In the genomic region with DNA sequence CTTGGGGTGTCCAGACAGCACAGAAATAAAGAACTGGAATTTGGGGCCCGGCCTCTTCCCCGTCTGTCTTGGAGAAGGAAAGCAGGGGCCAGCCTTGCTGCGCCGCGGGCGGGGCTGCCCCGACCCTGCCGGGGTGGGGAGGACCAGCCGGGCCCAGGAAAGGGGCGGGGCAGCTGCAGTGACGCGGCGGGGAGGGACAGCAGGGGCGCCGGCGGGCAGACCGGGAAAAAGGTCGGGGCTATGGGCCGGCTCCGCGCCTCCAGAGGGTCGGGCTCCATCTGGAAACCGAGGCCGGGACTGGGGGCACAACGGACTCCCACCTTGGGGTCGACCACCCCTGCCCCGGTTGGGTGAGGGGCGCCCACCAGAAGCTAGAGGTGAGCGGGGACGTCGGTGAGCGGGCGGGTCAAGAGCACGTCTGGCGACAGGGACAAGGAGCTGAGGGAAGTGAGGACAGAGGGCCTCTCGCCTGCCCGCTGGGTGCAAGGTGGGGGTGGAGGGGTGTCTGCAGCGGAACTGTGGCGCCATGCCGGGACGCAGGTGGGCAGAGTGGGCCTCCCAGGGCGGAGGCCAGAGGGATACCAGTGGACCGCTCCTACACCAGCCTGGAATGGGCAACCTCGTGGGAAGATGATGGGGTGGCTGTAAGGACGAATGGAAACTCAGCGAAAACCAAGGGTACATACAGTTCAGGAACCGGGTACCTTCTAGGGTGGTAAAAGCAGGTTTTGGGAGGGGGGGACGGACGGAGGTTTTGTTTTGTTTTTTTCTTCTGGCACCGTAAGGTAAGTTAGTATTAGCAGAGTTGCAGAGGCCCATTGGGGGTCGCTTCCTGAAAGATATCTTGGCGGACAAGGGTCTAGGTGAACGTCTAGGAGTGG, we compare ENCODE assay signal across 8 mouse cellular contexts. TPM values are rescaled to one million over a fixed set of nuclear protein-coding genes. Genes with fewer than 3 reads are reported as not detected.
DNase-seq lines count a peak whose midpoint lies in the region; ATAC-seq lines count a peak whose summit lies in the region.

A gene (plus strand): TSS at position 162 of the 881 bp plus-strand sequence.

- intact Hi-C loops in heart, postnatal 25 days (cut with DNase I), result loop anchor here (2.0 kb wide), 2 partner anchors 19 to 129 kb away; no protein-coding TSS in a partner anchor

- H3K27ac ChIP-seq in forebrain, embryonic 11.5 days (ENCODE audit: low read depth, low read length), result no peak within 1 kb of the TSS
- H3K27ac ChIP-seq in lung, embryonic 16.5 days (ENCODE audit: low read length), result peak within 1 kb of the TSS; percentile 81

- peaks cover 24% of the 10 kb centered on the region for H3K4me1 ChIP-seq in forebrain, embryonic 11.5 days (replicated peaks; ENCODE audit: control insufficient read depth, insufficient read depth, low read length)
- H3K4me1 ChIP-seq in lung, embryonic 16.5 days (replicated peaks; ENCODE audit: control insufficient read depth, insufficient read depth, low read length), result peaks cover 26% of the 10 kb centered on the region

- H3K9me3 ChIP-seq in forebrain, embryonic 11.5 days (ENCODE audit: control insufficient read depth, low read length), result no peaks in the 10 kb centered on the region
- no peaks in the 10 kb centered on the region for H3K9me3 ChIP-seq in lung, embryonic 16.5 days (ENCODE audit: control insufficient read depth, low read length)

- H3K27me3 ChIP-seq in forebrain, embryonic 11.5 days (ENCODE audit: control insufficient read depth, insufficient read depth, low read length), result peaks cover 9% of the 10 kb centered on the region; the same call in 1 of the 2 replicates
- peaks cover 18% of the 10 kb centered on the region for H3K27me3 ChIP-seq in lung, embryonic 16.5 days (ENCODE audit: control insufficient read depth, insufficient read depth, low read depth, low read length)

- peak within 1 kb of the TSS; percentile 64 for H3K9ac ChIP-seq in forebrain, embryonic 11.5 days (ENCODE audit: low read length)
- H3K9ac ChIP-seq in lung, embryonic 16.5 days (ENCODE audit: low read length), result peak within 1 kb of the TSS; percentile 51

- peak; percentile 82 for DNase-seq in CD4-positive helper T cell, adult 2 months (ENCODE audit: low read depth, low spot score)
- peak; percentile 47 to 51 for DNase-seq in adrenal gland, postnatal 4 days (ENCODE audit: low spot score in 2 of 2)
- DNase-seq in forebrain, embryonic 11.5 days (ENCODE audit: low spot score), result peak; percentile 80
- peak; percentile 73 for DNase-seq in heart, postnatal 25 days (ENCODE audit: low spot score)
- no peak for DNase-seq in layer of hippocampus, adult 8-10 months (ENCODE audit: low spot score in 2 of 2)
- DNase-seq in ovary, postnatal 10 days (ENCODE audit: low spot score), result peak; percentile 44
- peak; percentile 73 to 75 for DNase-seq in urinary bladder, adult 18-20 months (ENCODE audit: low spot score in 2 of 2)

- WGBS in forebrain, embryonic 11.5 days, result under 1% methylated on average over 50 of the region's 53 CpGs
- under 1% methylated on average over 53 of the region's 53 CpGs for whole genome bisulfite sequencing in lung, embryonic 16.5 days

- ATAC-seq in forebrain, embryonic 11.5 days (replicated peaks; ENCODE audit: low FRiP score), result no peak
- ATAC-seq in lung, embryonic 16.5 days (ENCODE audit: low read depth), result no peak

- H3K4me2 ChIP-seq in forebrain, embryonic 11.5 days (ENCODE audit: low read depth, low read length, severe bottlenecking), result peak within 1 kb of the TSS; percentile 95
- peak within 1 kb of the TSS; percentile 73 for H3K4me2 ChIP-seq in lung, embryonic 16.5 days (ENCODE audit: low read depth, low read length)

- H3K4me3 ChIP-seq in forebrain, embryonic 11.5 days (ENCODE audit: low read depth, low read length), result peak within 1 kb of the TSS; percentile 45
- H3K4me3 ChIP-seq in lung, embryonic 16.5 days (ENCODE audit: low read length), result peak within 1 kb of the TSS; percentile 54

- H3K36me3 ChIP-seq in forebrain, embryonic 11.5 days (ENCODE audit: control insufficient read depth, insufficient read depth, low read length), result no peaks in the 10 kb centered on the region
- H3K36me3 ChIP-seq in lung, embryonic 16.5 days (ENCODE audit: control insufficient read depth, insufficient read depth, low read length), result no peaks in the 10 kb centered on the region

RNA-seq across cellular contexts. Expression of the gene that starts here (rescaled TPM):
- 10 to 100 TPM; 51.6 to 65.0 TPM for total RNA-seq in adrenal gland, postnatal 4 days (2021)
- polyA plus RNA-seq in forebrain, embryonic 11.5 days (2014; fragmentation: Nextera tagmentation; extraction: Ambion mirVana), result 13.9 and 18.0 TPM in 2 replicates
- total RNA-seq in heart, postnatal 25 days (2021), result 10 to 100 TPM; 20.8 to 22.1 TPM
- 100 to 1,000 TPM; 180 to 200 (median 193) TPM for total RNA-seq in layer of hippocampus, adult 8-10 months (2022)
- 12.6 and 14.4 TPM in 2 replicates for polyA plus RNA-seq in lung, embryonic 16.5 days (2015; fragmentation: Nextera tagmentation; extraction: Ambion mirVana)

Comparison
In these comparisons a context has a peak if more than half of its experiments do, and no peak if none do; other contexts are left out.
1. DNase-seq: peak in CD4-positive helper T cell, adult 2 months (single experiment), adrenal gland, postnatal 4 days (2 of 2), forebrain, embryonic 11.5 days (single experiment), heart, postnatal 25 days (single experiment), ovary, postnatal 10 days (single experiment) and urinary bladder, adult 18-20 months (2 of 2); none in layer of hippocampus, adult 8-10 months (0 of 2).